Mouse (Mus musculus): ENCODE measurements around the gene Alkbh7. TPM values are rescaled to one million over a fixed set of nuclear protein-coding genes. Genes with fewer than 3 reads are reported as not detected.
A peak's percentile ranks its signal among the peaks of the same experiment; 100 is the strongest.

Gene Alkbh7
- polyA plus RNA-seq, 1 experiment from 2014 or later = 36.6 TPM

DNA sequence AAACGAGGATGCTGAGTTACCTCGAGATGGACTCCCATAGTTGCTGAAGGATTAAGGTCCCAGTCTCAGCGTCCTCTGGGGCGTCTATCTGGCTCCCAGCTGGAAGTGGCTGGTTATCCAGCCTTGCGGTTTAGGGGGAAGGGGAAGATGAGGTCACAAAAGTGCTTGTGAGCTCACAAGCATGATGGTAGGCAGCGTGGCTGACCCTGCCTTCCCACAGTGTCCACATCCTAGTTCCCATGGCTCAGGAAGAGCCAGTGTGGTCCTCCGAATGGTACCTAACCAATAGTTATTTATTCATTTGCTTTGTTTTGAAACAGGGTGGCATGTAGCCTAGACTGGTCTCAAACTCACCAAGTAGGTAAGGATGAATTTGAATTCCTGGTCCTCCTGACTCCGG, 44.4 kb downstream of the Alkbh7 start, which contains the start of gene Slc25a41:
Gene Slc25a41 (minus strand): TSS at position 101 of the 400 bp plus-strand sequence.
- no peak within 1 kb of the TSS for H3K27ac ChIP-seq
- no peaks in the 10 kb centered on the region for H3K4me1 ChIP-seq
- no peaks in the 10 kb centered on the region for H3K9me3 ChIP-seq
- no peaks in the 10 kb centered on the region for H3K27me3 ChIP-seq (replicated peaks)
- H3K4me3 ChIP-seq (replicated peaks) = no peak within 1 kb of the TSS
- no peak within 1 kb of the TSS for H3K9ac ChIP-seq
- WGBS = 75% methylated on average over 8 of the region's 8 CpGs
- no peak within 1 kb of the TSS for H3K4me2 ChIP-seq
- no peak for ATAC-seq (ENCODE audit: insufficient read depth, low FRiP score, low read depth)
- no peaks in the 10 kb centered on the region for H3K36me3 ChIP-seq

DNA sequence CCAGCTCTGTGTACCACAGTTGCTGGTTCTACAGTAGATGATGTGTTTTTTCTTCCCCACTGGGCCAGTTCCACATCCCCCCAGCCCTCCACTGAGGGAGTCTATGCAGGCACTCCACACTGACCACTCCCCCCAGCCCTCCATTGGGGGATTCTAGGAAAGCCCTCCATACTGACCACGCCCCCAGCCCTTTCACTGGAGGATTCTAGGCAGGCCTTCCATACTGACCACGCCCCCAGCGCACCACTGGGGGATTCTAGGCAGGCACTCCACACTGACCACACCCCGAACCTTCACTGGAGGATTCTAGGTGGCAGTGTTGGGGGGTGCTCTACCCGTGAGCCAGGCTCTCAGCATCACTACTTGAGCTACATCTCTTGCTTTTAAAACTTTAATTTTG, 50.3 kb downstream of the Alkbh7 start:
- ATAC-seq (ENCODE audit: insufficient read depth, low FRiP score, low read depth) = peak; percentile 40

DNA sequence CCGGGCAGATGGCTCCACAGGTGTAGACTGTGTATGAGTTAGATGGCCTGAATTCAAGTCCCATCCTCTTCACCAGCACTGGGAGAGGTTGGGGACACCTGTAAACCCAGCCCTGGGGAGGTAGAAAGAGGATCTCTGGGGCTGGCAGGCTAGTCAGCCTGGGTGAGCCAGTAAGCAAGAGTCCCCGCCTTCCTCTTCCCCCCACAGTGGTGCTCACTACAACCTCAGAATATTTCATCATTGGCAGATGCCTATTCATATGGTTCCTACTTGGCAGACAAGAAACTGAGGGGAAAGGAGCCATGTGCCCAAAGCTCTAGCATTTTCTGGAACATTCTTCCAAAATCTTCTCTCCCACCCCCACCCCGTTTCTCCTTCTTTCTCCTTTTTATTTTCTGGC, 51.7 kb downstream of the Alkbh7 start:
- no peaks in the 10 kb centered on the region for H3K9me3 ChIP-seq
- ATAC-seq (ENCODE audit: insufficient read depth, low FRiP score, low read depth) = no peak

More for the DNA sequence above, 50.3 kb downstream of the Alkbh7 start:
- no peaks in the 10 kb centered on the region for H3K27me3 ChIP-seq (replicated peaks)
- no peaks in the 10 kb centered on the region for H3K4me1 ChIP-seq
- H3K9ac ChIP-seq = no peak overlapping the region
- no peaks in the 10 kb centered on the region for H3K9me3 ChIP-seq
- 28% methylated on average over 5 of the region's 5 CpGs for WGBS
- H3K27ac ChIP-seq = no peak overlapping the region
- peaks cover 3% of the 10 kb centered on the region; the same call in 1 of the 2 replicates for H3K36me3 ChIP-seq
- no peak overlapping the region for H3K4me2 ChIP-seq
- H3K4me3 ChIP-seq (replicated peaks) = no peak overlapping the region

More for the DNA sequence above, 51.7 kb downstream of the Alkbh7 start:
- Histone ChIP-seq H3K36me3 (peaks cover 6% of the 10 kb centered on the region; the same call in 1 of the 2 replicates), H3K4me1 (no peaks in the 10 kb centered on the region), H3K27ac (no peak overlapping the region), H3K4me2 (no peak overlapping the region), H3K9ac (no peak overlapping the region), H3K4me3 (replicated peaks) (no peak overlapping the region), H3K27me3 (replicated peaks) (no peaks in the 10 kb centered on the region)
- WGBS = 91% methylated on average over 3 of the region's 3 CpGs

Other genes starting within 250 kb of the Alkbh7 start
- gene Nrtn, start 239.8 kb upstream of the Alkbh7 start, polyA plus RNA-seq (2015; fragmentation: Nextera tagmentation; extraction: Ambion mirVana) = 13.3 and 14.7 TPM in 2 replicates
- 40.1 and 48.2 TPM in 2 replicates for gene Dus3l, start 232.6 kb upstream of the Alkbh7 start, polyA plus RNA-seq (2015; fragmentation: Nextera tagmentation; extraction: Ambion mirVana)
- gene Prr22, start 227.1 kb upstream of the Alkbh7 start, polyA plus RNA-seq (2015; fragmentation: Nextera tagmentation; extraction: Ambion mirVana) = 1.3 and 1.4 TPM in 2 replicates
- 6.1 and 6.6 TPM in 2 replicates for gene Rfx2, start 166.3 kb upstream of the Alkbh7 start, polyA plus RNA-seq (2015; fragmentation: Nextera tagmentation; extraction: Ambion mirVana)
- gene Acsbg2, start 122.9 kb upstream of the Alkbh7 start, polyA plus RNA-seq (2015; fragmentation: Nextera tagmentation; extraction: Ambion mirVana) = not detected in 2 replicates
- gene 1700061G19Rik, start 121.9 kb upstream of the Alkbh7 start, polyA plus RNA-seq (2015; fragmentation: Nextera tagmentation; extraction: Ambion mirVana) = 0.31 and 0.63 TPM in 2 replicates
- gene Mllt1, start 61.9 kb upstream of the Alkbh7 start, polyA plus RNA-seq (2015; fragmentation: Nextera tagmentation; extraction: Ambion mirVana) = 39.8 and 43.7 TPM in 2 replicates
- gene Acer1, start 15.2 kb upstream of the Alkbh7 start, polyA plus RNA-seq (2015; fragmentation: Nextera tagmentation; extraction: Ambion mirVana) = 0.06 and 0.15 TPM in 2 replicates
- gene Clpp, start 7.0 kb upstream of the Alkbh7 start, polyA plus RNA-seq (2015; fragmentation: Nextera tagmentation; extraction: Ambion mirVana) = 144 and 147 TPM in 2 replicates
- gene Pspn, start 2.7 kb downstream of the Alkbh7 start, polyA plus RNA-seq (2015; fragmentation: Nextera tagmentation; extraction: Ambion mirVana) = 0.32 and 0.43 TPM in 2 replicates
- 58.2 and 61.1 TPM in 2 replicates for gene Gtf2f1, start 13.9 kb downstream of the Alkbh7 start, polyA plus RNA-seq (2015; fragmentation: Nextera tagmentation; extraction: Ambion mirVana)
- 0.51 and 0.58 TPM in 2 replicates for gene Gm17949, start 14.1 kb downstream of the Alkbh7 start, polyA plus RNA-seq (2015; fragmentation: Nextera tagmentation; extraction: Ambion mirVana)
- 39.4 and 41.0 TPM in 2 replicates for gene Khsrp, start 34.2 kb downstream of the Alkbh7 start, polyA plus RNA-seq (2015; fragmentation: Nextera tagmentation; extraction: Ambion mirVana)
- not detected in 2 replicates for gene Slc25a41, start 44.3 kb downstream of the Alkbh7 start, polyA plus RNA-seq (2015; fragmentation: Nextera tagmentation; extraction: Ambion mirVana)
- 50.8 and 60.8 TPM in 2 replicates for gene Crb3, start 61.8 kb downstream of the Alkbh7 start, polyA plus RNA-seq (2015; fragmentation: Nextera tagmentation; extraction: Ambion mirVana)
- gene Slc25a23, start 62.5 kb downstream of the Alkbh7 start, polyA plus RNA-seq (2015; fragmentation: Nextera tagmentation; extraction: Ambion mirVana) = 8.7 and 10.0 TPM in 2 replicates
- gene Dennd1c, start 81.2 kb downstream of the Alkbh7 start, polyA plus RNA-seq (2015; fragmentation: Nextera tagmentation; extraction: Ambion mirVana) = 6.3 and 8.2 TPM in 2 replicates
- 20.3 and 23.9 TPM in 2 replicates for gene Tubb4a, start 90.4 kb downstream of the Alkbh7 start, polyA plus RNA-seq (2015; fragmentation: Nextera tagmentation; extraction: Ambion mirVana)
- gene Tnfsf9, start 108.0 kb downstream of the Alkbh7 start, polyA plus RNA-seq (2015; fragmentation: Nextera tagmentation; extraction: Ambion mirVana) = 9.5 and 10.1 TPM in 2 replicates
- 0.15 TPM in 1 of 2 replicates, not detected in the other for gene Cd70, start 152.4 kb downstream of the Alkbh7 start, polyA plus RNA-seq (2015; fragmentation: Nextera tagmentation; extraction: Ambion mirVana)
- 0.23 and 0.32 TPM in 2 replicates for gene Tnfsf14, start 196.8 kb downstream of the Alkbh7 start, polyA plus RNA-seq (2015; fragmentation: Nextera tagmentation; extraction: Ambion mirVana)
- 9.5 and 20.2 TPM in 2 replicates for gene C3, start 230.8 kb downstream of the Alkbh7 start, polyA plus RNA-seq (2015; fragmentation: Nextera tagmentation; extraction: Ambion mirVana)